21 mouse cellular contexts compared by ENCODE assay signal in genomic region chr19:10757125-10757524, GRCm38 (mm10). TPM values are rescaled to one million over a fixed set of nuclear protein-coding genes. Genes with fewer than 3 reads are reported as not detected.
DNase-seq lines count a peak whose midpoint lies in the region; ATAC-seq lines count a peak whose summit lies in the region.
"Had no signal": no experiment of that assay in that cellular context is flagged by ENCODE, and none has a peak within 500 bp of the region (broad histone marks: within the 10 kb centered on the region; RNA-seq: fewer than 3 reads in every experiment).

No protein-coding gene starts in this region.

- H3K27me3 ChIP-seq in midbrain, embryonic 14.5 days (ENCODE audit: control insufficient read depth, insufficient read depth, low read length), result no peaks in the 10 kb centered on the region
- no peaks in the 10 kb centered on the region for H3K27me3 ChIP-seq in midbrain, embryonic 10.5 days (ENCODE audit: low read depth, poor library complexity, severe bottlenecking)
- H3K27me3 ChIP-seq: embryonic facial prominence, embryonic 15.5 days; forebrain, embryonic 15.5 days; hindbrain, embryonic 12.5 days; limb, embryonic 13.5 days; stomach, embryonic 15.5 days had no signal

- no peak overlapping the region for H3K9ac ChIP-seq in midbrain, embryonic 14.5 days (replicated peaks; ENCODE audit: low read length)
- H3K9ac ChIP-seq: embryonic facial prominence, embryonic 15.5 days; forebrain, embryonic 15.5 days; hindbrain, embryonic 12.5 days; limb, embryonic 13.5 days; liver, embryonic 14.5 days; lung, embryonic 14.5 days; stomach, embryonic 15.5 days had no signal

- no peaks in the 10 kb centered on the region for H3K36me3 ChIP-seq in midbrain, embryonic 14.5 days (ENCODE audit: control insufficient read depth, insufficient read depth, low read length)
- no peaks in the 10 kb centered on the region for H3K36me3 ChIP-seq in midbrain, embryonic 10.5 days
- H3K36me3 ChIP-seq: embryonic facial prominence, embryonic 15.5 days; forebrain, embryonic 15.5 days; hindbrain, embryonic 12.5 days; limb, embryonic 13.5 days; stomach, embryonic 15.5 days had no signal

- H3K4me3 ChIP-seq in midbrain, embryonic 14.5 days (replicated peaks; ENCODE audit: low read depth, low read length), result no peak overlapping the region
- H3K4me3 ChIP-seq in midbrain, embryonic 10.5 days, result no peak overlapping the region
- H3K4me3 ChIP-seq: embryonic facial prominence, embryonic 15.5 days; forebrain, embryonic 15.5 days; heart, adult 2 months; hindbrain, embryonic 12.5 days; left cerebral cortex, adult 2 months; limb, embryonic 13.5 days; stomach, embryonic 15.5 days had no signal

- H3K4me1 ChIP-seq in midbrain, embryonic 14.5 days (ENCODE audit: control insufficient read depth, insufficient read depth, low read length), result no peaks in the 10 kb centered on the region
- H3K4me1 ChIP-seq in midbrain, embryonic 10.5 days, result peaks cover 10% of the 10 kb centered on the region; the same call in 1 of the 2 replicates
- H3K4me1 ChIP-seq: forebrain, embryonic 15.5 days had no signal

- DNase-seq in cerebellum, adult 9-10 months, result peak; percentile 66
- no peak for DNase-seq in cerebellum, adult 9-11 months
- DNase-seq in midbrain, embryonic 14.5 days, result no peak
- no peak for DNase-seq in midbrain, embryonic 10.5 days (ENCODE audit: low spot score)
- DNase-seq in heart, adult 8-10 months (ENCODE audit: low spot score), result no peak
- DNase-seq in embryo, embryonic 9.5 days (ENCODE audit: extremely low spot score), result no peak
- DNase-seq: adrenal gland, postnatal 14 days; embryo, embryonic 11 days; gastrocnemius, postnatal 36 days; heart, adult 2 months; kidney, adult 18-20 months; lung, embryonic 14.5 days; lung, postnatal 4 days had no signal

- no peak overlapping the region for H3K4me2 ChIP-seq in midbrain, embryonic 14.5 days (ENCODE audit: low read length)
- H3K4me2 ChIP-seq: embryonic facial prominence, embryonic 15.5 days; forebrain, embryonic 15.5 days; hindbrain, embryonic 12.5 days; limb, embryonic 13.5 days; lung, embryonic 14.5 days; stomach, embryonic 15.5 days had no signal

- H3K27ac ChIP-seq in midbrain, embryonic 14.5 days (replicated peaks; ENCODE audit: low read depth, low read length), result no peak overlapping the region
- H3K27ac ChIP-seq in midbrain, embryonic 10.5 days (replicated peaks), result no peak overlapping the region
- H3K27ac ChIP-seq: embryonic facial prominence, embryonic 15.5 days; forebrain, embryonic 15.5 days; hindbrain, embryonic 12.5 days; left cerebral cortex, adult 2 months; limb, embryonic 13.5 days; liver, embryonic 14.5 days had no signal

- ATAC-seq in midbrain, embryonic 14.5 days (ENCODE audit: low FRiP score, low TSS enrichment), result 0 out of 2 replicates have a peak, but pooled peaks have one; percentile 20
- ATAC-seq in erythroid progenitor cell, adult 5-6 weeks (replicated peaks; ENCODE audit: low FRiP score, poor library complexity, severe bottlenecking), result 0 out of 2 replicates have a peak, but pooled peaks have one; percentile 10
- ATAC-seq: forebrain, embryonic 15.5 days had no signal

- H3K9me3 ChIP-seq in midbrain, embryonic 14.5 days (ENCODE audit: control insufficient read depth, low read length), result no peaks in the 10 kb centered on the region
- H3K9me3 ChIP-seq in midbrain, embryonic 10.5 days (replicated peaks), result no peaks in the 10 kb centered on the region
- H3K9me3 ChIP-seq: embryonic facial prominence, embryonic 15.5 days; forebrain, embryonic 15.5 days; hindbrain, embryonic 12.5 days; limb, embryonic 13.5 days; stomach, embryonic 15.5 days had no signal

RNA-seq across cellular contexts. Expression of gene Cd5, which starts 18.3 kb away (rescaled TPM):
- 0.16 and 0.25 TPM in 2 replicates for polyA plus RNA-seq in midbrain, embryonic 14.5 days (2014; fragmentation: Nextera tagmentation; extraction: Ambion mirVana)
- polyA plus RNA-seq in midbrain, embryonic 10.5 days (2016; fragmentation: Nextera tagmentation; extraction: Ambion mirVana), result not detected in 2 replicates
- total RNA-seq in erythroid progenitor cell, adult 5-6 weeks (2015; ENCODE audit: low replicate concordance), result 2.5 and 2.9 TPM in 2 replicates
- 0.26 TPM in 1 of 2 replicates, not detected in the other for total RNA-seq in erythroid progenitor cell, adult 5-6 weeks (2017; ENCODE audit: low replicate concordance)
- total RNA-seq in heart, adult 8-10 months (2022), result under 1 TPM; 0.16 to 0.26 (median 0.21) TPM
